Mouse (Mus musculus): ENCODE data around the gene Rgs4. TPM values are rescaled to one million over a fixed set of nuclear protein-coding genes. Genes with fewer than 3 reads are reported as not detected.

Rgs4 gene
- polyA plus RNA-seq (2014; fragmentation: Illumina TruSeq; extraction: RNeasy Lipid Tissue Mini Kit (QIAGEN cat#74804); ENCODE audit: low read depth, low replicate concordance), result 16.3 TPM

GRCm38 (mm10) chr1:169747473-169747872 lies at the start of gene Rgs4:
Gene Rgs4 (minus strand): TSS chr1:169747642.

Other genes with a start within 250 kb of the Rgs4 start
- gene Nuf2, start 216.2 kb downstream of the Rgs4 start, polyA plus RNA-seq (2014; fragmentation: Illumina TruSeq; extraction: RNeasy Lipid Tissue Mini Kit (QIAGEN cat#74804); ENCODE audit: low read depth, low replicate concordance), result 18.3 TPM
- gene Rgs5, start 92.1 kb downstream of the Rgs4 start, polyA plus RNA-seq (2014; fragmentation: Illumina TruSeq; extraction: RNeasy Lipid Tissue Mini Kit (QIAGEN cat#74804); ENCODE audit: low read depth, low replicate concordance), result 436 TPM
- not detected for gene Ccdc190, start 181.0 kb upstream of the Rgs4 start, polyA plus RNA-seq (2014; fragmentation: Illumina TruSeq; extraction: RNeasy Lipid Tissue Mini Kit (QIAGEN cat#74804); ENCODE audit: low read depth, low replicate concordance)
- 18.1 TPM for gene Hsd17b7, start 221.6 kb upstream of the Rgs4 start, polyA plus RNA-seq (2014; fragmentation: Illumina TruSeq; extraction: RNeasy Lipid Tissue Mini Kit (QIAGEN cat#74804); ENCODE audit: low read depth, low replicate concordance)